Mouse (Mus musculus): Measurements from ENCODE around the gene Itpkc. TPM values are rescaled to one million over a fixed set of nuclear protein-coding genes. Genes with fewer than 3 reads are reported as not detected.

Itpkc gene
- total and polyA plus RNA-seq, 3 experiments, result 4.0 to 8.1 (median 4.0) TPM

DNA sequence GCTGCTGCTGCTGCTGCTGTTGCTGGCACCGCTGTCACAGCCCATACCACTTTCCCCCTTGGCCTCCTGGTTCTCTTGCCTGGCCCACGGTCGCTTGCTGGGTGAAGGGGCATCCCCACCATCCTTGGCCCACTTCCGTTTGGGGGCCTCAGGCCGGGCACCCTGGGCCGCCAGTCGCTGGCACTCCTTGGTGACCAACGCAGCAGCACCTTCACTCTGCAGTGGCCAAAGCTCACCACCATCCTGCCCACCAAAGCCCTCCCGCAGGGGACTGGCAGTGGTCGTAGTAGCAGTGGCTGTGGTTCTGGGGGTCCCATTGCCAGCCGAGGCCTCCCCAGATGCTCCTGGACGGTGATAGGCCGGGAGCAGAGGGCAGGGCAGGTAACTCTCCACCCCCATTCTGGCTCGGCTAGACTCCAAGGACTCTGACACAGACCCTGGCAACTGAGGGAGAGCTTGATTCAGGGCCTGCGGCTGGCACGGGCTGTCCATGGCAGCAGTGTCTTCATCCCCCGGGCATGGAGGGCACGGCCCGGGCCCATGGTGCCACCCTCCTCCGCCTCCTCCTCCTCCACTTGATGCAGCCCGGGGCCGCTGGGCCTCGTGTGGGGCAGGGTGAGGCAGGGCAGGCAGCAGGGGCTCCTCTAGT, 63.3 kb downstream of the Itpkc start:
- Histone ChIP-seq H3K4me1 (ENCODE audit: control insufficient read depth in 1 of 2, insufficient read depth in 2 of 2) (peaks cover 43 to 63% of the 10 kb centered on the region in 2 experiments), H3K4me3 (replicated peaks in 1 of 3; ENCODE audit: low read depth in 2 of 3, low read length in 2 of 3, poor library complexity in 1 of 3) (peak overlapping the region; percentile 86 to 98 (median 92)), H3K36me3 (replicated peaks in 1 of 2; ENCODE audit: control insufficient read depth in 1 of 2, insufficient read depth in 1 of 2, low read length in 1 of 2) (peaks cover 15 to 59% of the 10 kb centered on the region in 2 experiments), H3K27ac (ENCODE audit: insufficient read depth, low read depth) (peak overlapping the region; percentile 98), H3K9me3 (replicated peaks; ENCODE audit: low read length) (no peaks in the 10 kb centered on the region), H3K9ac (ENCODE audit: insufficient read depth, low read depth) (peak overlapping the region; percentile 90), H3K27me3 (replicated peaks) (no peaks in the 10 kb centered on the region), H3K79me2 (replicated peaks; ENCODE audit: control insufficient read depth, extremely low read depth, insufficient read depth, poor library complexity, severe bottlenecking) (peaks cover 48% of the 10 kb centered on the region), H3K4me2 (ENCODE audit: insufficient read depth, low read depth, poor library complexity, severe bottlenecking) (peak overlapping the region; percentile 77)
- in situ Hi-C loops (cut with MboI; ENCODE audit: low pct_ligation_motif_present, low pct_unique_long_range_greater_than_20kb, low sequenced_read_pairs), result no loop called here
- no peak for DNase-seq (ENCODE audit: extremely low read depth)
- dilution Hi-C loops (cut with MboI; ENCODE audit: extremely low pct_ligation_motif_present, extremely low pct_unique_long_range_greater_than_20kb, low sequenced_read_pairs), result no loop called here
- TF ChIP-seq MYC (IDR thresholded peaks at IDR 0.05; ENCODE audit: low read depth, low read length), result no peak
- TF ChIP-seq ZMIZ1 (IDR thresholded peaks at IDR 0.05; ENCODE audit: low read depth, low read length), result 0 out of 2 replicates have a peak, but pooled peaks have one; percentile 25
- TF ChIP-seq MXI1 (IDR thresholded peaks at IDR 0.05; ENCODE audit: low read depth, low read length), result 0 out of 2 replicates have a peak, but pooled peaks have one; percentile 34
- no peak for TF ChIP-seq E2F4 (IDR thresholded peaks at IDR 0.05; ENCODE audit: insufficient replicate concordance, low read depth, low read length)
- TF ChIP-seq RCOR1 (conservative IDR thresholded peaks at IDR 0.05; ENCODE audit: low read depth, low read length), result 0 out of 2 replicates have a peak, but pooled peaks have one; percentile 7

DNA sequence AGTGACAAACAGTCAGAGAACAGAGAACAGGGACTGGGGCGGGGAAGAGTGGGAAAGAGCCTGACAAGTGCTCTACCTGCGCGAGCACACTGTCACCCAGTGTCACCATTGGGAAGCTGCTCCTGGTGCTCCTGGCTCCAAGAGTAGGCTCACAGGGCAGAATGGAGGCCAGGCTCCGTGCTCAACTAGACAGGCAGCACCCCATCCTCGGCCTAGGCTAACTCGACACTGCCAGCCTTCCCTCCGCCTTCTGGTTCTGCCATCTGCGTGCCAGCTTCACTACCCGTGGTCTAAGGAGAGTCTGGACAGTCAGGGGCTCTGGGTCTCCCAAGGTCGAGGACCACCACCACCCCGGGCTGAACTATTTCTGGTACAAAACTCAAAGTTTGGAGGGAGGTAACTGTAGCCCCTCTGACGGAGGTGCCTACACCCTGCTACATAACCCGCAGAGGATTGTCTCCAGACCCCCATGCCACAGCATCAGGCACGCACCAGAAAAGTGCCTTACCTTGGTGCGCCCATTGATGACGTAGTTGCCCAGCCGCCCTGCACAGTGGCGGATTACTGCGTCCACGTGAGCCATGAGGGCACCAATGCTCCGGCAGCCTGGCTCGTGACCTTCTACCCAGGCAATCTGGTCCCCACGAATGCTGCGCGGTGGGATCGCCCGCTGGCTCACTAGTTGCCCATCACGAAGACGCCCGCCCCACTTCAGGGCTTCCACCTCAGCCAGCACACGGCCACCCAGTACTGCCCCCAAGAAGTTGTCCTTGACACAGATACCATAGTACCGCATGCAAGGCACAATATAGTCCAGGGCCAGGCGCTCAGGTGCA, 64.1 kb downstream of the Itpkc start:
- Histone ChIP-seq H3K4me3 (replicated peaks in 1 of 3; ENCODE audit: low read depth in 2 of 3, low read length in 2 of 3, poor library complexity in 1 of 3) (peak overlapping the region; percentile 86 to 98 (median 92)), H3K4me2 (ENCODE audit: insufficient read depth, low read depth, poor library complexity, severe bottlenecking) (peak overlapping the region; percentile 77), H3K79me2 (replicated peaks; ENCODE audit: control insufficient read depth, extremely low read depth, insufficient read depth, poor library complexity, severe bottlenecking) (peaks cover 48% of the 10 kb centered on the region), H3K9me3 (replicated peaks; ENCODE audit: low read length) (no peaks in the 10 kb centered on the region), H3K27me3 (replicated peaks) (no peaks in the 10 kb centered on the region), H3K9ac (ENCODE audit: insufficient read depth, low read depth) (peak overlapping the region; percentile 90), H3K4me1 (ENCODE audit: control insufficient read depth in 1 of 2, insufficient read depth in 2 of 2) (peaks cover 44 to 64% of the 10 kb centered on the region in 2 experiments), H3K27ac (ENCODE audit: insufficient read depth, low read depth) (peak overlapping the region; percentile 98), H3K36me3 (replicated peaks in 1 of 2; ENCODE audit: control insufficient read depth in 1 of 2, insufficient read depth in 1 of 2, low read length in 1 of 2) (peaks cover 21 to 62% of the 10 kb centered on the region in 2 experiments)
- in situ Hi-C loops (cut with MboI; ENCODE audit: low pct_ligation_motif_present, low pct_unique_long_range_greater_than_20kb, low sequenced_read_pairs), result loop anchor here (5.0 kb wide), 1 partner anchor 63 kb away; the partner anchor contains the start of gene Itpkc
- DNase-seq (ENCODE audit: extremely low read depth), result peak; percentile 86
- dilution Hi-C loops (cut with MboI; ENCODE audit: extremely low pct_ligation_motif_present, extremely low pct_unique_long_range_greater_than_20kb, low sequenced_read_pairs), result no loop called here
- TF ChIP-seq ZKSCAN1 (IDR thresholded peaks at IDR 0.05; ENCODE audit: borderline replicate concordance, low read depth, low read length), result no peak
- TF ChIP-seq CHD1 (IDR thresholded peaks at IDR 0.05; ENCODE audit: low read depth, low read length), result 0 out of 2 replicates have a peak, but pooled peaks have one; percentile 14
- no peak for TF ChIP-seq CTCF (conservative IDR thresholded peaks at IDR 0.05 in 1 of 2, IDR thresholded peaks at IDR 0.05 in 1 of 2; ENCODE audit: low read depth in 2 of 2, low read length in 2 of 2)
- TF ChIP-seq NRF1 (IDR thresholded peaks at IDR 0.05; ENCODE audit: low read depth, low read length), result no peak
- no peak for TF ChIP-seq ZC3H11A (IDR thresholded peaks at IDR 0.05; ENCODE audit: low read depth, low read length)
- peak; percentile 52; the same call in 1 of the 2 replicates for TF ChIP-seq USF2 (conservative IDR thresholded peaks at IDR 0.05; ENCODE audit: low read depth, low read length)
- TF ChIP-seq JUND (conservative IDR thresholded peaks at IDR 0.05; ENCODE audit: low read depth, low read length), result no peak
- TF ChIP-seq EP300 (IDR thresholded peaks at IDR 0.05; ENCODE audit: low read length), result no peak
- no peak for TF ChIP-seq MAZ (IDR thresholded peaks at IDR 0.05; ENCODE audit: low read depth, low read length)
- TF ChIP-seq KAT2A (IDR thresholded peaks at IDR 0.05; ENCODE audit: insufficient replicate concordance, low read length), result no peak
- peak; percentile 10; the same call in 1 of the 2 replicates for TF ChIP-seq ELF1 (IDR thresholded peaks at IDR 0.05; ENCODE audit: low read depth, low read length)
- no peak for TF ChIP-seq NELFE (IDR thresholded peaks at IDR 0.05; ENCODE audit: low read depth, low read length)
- no peak for TF ChIP-seq PAX5 (IDR thresholded peaks at IDR 0.05; ENCODE audit: low read length)
- peak; percentile 91 for TF ChIP-seq SIN3A (IDR thresholded peaks at IDR 0.05; ENCODE audit: low read length)
- no peak for TF ChIP-seq RAD21 (IDR thresholded peaks at IDR 0.05; ENCODE audit: low read depth, low read length)
- TF ChIP-seq POLR2AphosphoS2 (IDR thresholded peaks at IDR 0.05; ENCODE audit: low read depth, low read length), result peak; percentile 78; the same call in 1 of the 2 replicates
- TF ChIP-seq GABPA (IDR thresholded peaks at IDR 0.05; ENCODE audit: insufficient replicate concordance, low read depth, low read length), result no peak
- no peak for TF ChIP-seq MAFK (IDR thresholded peaks at IDR 0.05; ENCODE audit: insufficient replicate concordance, low read length)
- TF ChIP-seq ETS1 (conservative IDR thresholded peaks at IDR 0.05; ENCODE audit: low read depth, low read length), result peak; percentile 38
- peak; percentile 96 for TF ChIP-seq BHLHE40 (IDR thresholded peaks at IDR 0.05; ENCODE audit: low read depth, low read length)
- TF ChIP-seq POLR2A (IDR thresholded peaks at IDR 0.05; ENCODE audit: low read depth, low read length), result peak; percentile 75
- TF ChIP-seq MXI1 (IDR thresholded peaks at IDR 0.05; ENCODE audit: low read depth, low read length), result peak; percentile 97
- 0 out of 2 replicates have a peak, but pooled peaks have one; percentile 12 for TF ChIP-seq RCOR1 (conservative IDR thresholded peaks at IDR 0.05; ENCODE audit: low read depth, low read length)
- no peak for TF ChIP-seq ZMIZ1 (IDR thresholded peaks at IDR 0.05; ENCODE audit: low read depth, low read length)
- TF ChIP-seq MYC (IDR thresholded peaks at IDR 0.05; ENCODE audit: low read depth, low read length), result peak; percentile 86
- TF ChIP-seq TCF12 (IDR thresholded peaks at IDR 0.05; ENCODE audit: low read depth, low read length), result no peak
- no peak for TF ChIP-seq UBTF (IDR thresholded peaks at IDR 0.05; ENCODE audit: low read depth, low read length)
